In the genomic region with DNA sequence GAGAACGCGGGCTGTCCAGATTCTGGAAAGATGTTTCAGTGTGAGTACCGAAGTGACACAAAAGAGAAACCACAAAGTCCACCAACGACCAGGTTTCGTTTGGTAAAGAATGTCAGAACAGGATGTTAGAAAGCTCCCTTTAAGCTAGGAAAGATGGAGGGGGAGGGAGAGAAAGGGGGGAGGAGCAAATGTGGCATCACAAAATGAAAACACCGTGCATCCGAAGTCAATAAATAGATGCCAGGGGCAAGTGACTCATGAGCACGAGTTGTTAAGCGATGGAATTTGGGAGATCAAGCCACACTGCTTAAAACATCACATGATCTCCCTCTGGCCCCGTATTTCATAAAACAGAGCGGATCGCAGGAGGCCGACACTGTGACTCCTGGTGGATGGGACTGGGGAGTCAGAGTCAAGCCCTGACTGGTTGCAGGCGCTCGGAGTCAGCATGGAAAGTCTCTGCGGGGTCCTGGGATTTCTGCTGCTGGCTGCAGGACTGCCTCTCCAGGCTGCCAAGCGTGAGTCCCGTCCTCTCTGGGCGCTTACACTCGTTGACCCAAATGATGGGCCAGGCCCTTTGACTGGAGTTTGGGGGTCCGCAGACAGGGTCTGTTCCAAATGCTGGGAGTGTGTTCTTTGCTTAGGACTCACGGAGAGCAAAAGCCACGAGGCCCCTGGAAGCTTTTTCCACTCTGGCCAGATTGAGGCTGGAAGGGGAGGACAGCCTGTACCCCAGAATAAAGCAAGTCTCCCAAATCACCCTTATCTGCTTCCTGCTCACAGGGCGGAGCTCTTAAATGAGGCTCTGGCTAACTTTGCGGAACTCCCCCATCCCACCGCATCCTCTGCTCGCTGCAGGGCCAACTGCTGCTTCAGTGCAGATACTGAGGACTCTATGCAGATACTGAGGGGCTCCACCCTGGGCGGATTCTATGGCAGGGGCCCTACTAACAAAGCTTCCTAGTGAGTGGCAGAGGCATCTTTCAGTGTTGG, we compare ENCODE assay signal across 8 mouse cellular contexts. TPM values are rescaled to one million over a fixed set of nuclear protein-coding genes. Genes with fewer than 3 reads are reported as not detected.
DNase-seq lines count a peak whose midpoint lies in the region; ATAC-seq lines count a peak whose summit lies in the region.

Gpnmb (plus strand) TSS at position 272 of the 993 bp plus-strand sequence.

- ATAC-seq in midbrain, embryonic 13.5 days: no peak
- ATAC-seq in midbrain, embryonic 15.5 days (replicated peaks): no peak
- no peak for ATAC-seq in hindbrain, embryonic 15.5 days (ENCODE audit: low FRiP score, low read depth)
- peak; percentile 66 for ATAC-seq in megakaryocyte, adult 5-6 weeks (ENCODE audit: poor library complexity, severe bottlenecking)

- H3K9me3 ChIP-seq in midbrain, embryonic 13.5 days: no peaks in the 10 kb centered on the region
- no peaks in the 10 kb centered on the region for H3K9me3 ChIP-seq in midbrain, embryonic 15.5 days
- H3K9me3 ChIP-seq in embryonic facial prominence, embryonic 10.5 days: no peaks in the 10 kb centered on the region
- no peaks in the 10 kb centered on the region for H3K9me3 ChIP-seq in hindbrain, embryonic 15.5 days

- no peak within 1 kb of the TSS for H3K4me3 ChIP-seq in midbrain, embryonic 13.5 days (replicated peaks)
- no peak within 1 kb of the TSS for H3K4me3 ChIP-seq in midbrain, embryonic 15.5 days
- H3K4me3 ChIP-seq in embryonic facial prominence, embryonic 10.5 days: peak within 1 kb of the TSS; percentile 28; the same call in 1 of the 2 replicates
- H3K4me3 ChIP-seq in hindbrain, embryonic 15.5 days: no peak within 1 kb of the TSS

- H3K36me3 ChIP-seq in midbrain, embryonic 13.5 days: no peaks in the 10 kb centered on the region
- H3K36me3 ChIP-seq in midbrain, embryonic 15.5 days (replicated peaks): no peaks in the 10 kb centered on the region
- no peaks in the 10 kb centered on the region for H3K36me3 ChIP-seq in embryonic facial prominence, embryonic 10.5 days (replicated peaks)
- no peaks in the 10 kb centered on the region for H3K36me3 ChIP-seq in hindbrain, embryonic 15.5 days

- 45% methylated on average over 28 of the region's 28 CpGs for WGBS in midbrain, embryonic 13.5 days
- 47% methylated on average over 28 of the region's 28 CpGs for WGBS in midbrain, embryonic 15.5 days
- 42% methylated on average over 28 of the region's 28 CpGs for WGBS in embryonic facial prominence, embryonic 10.5 days
- WGBS in hindbrain, embryonic 15.5 days: 56% methylated on average over 28 of the region's 28 CpGs

- H3K27me3 ChIP-seq in midbrain, embryonic 13.5 days: peaks cover 6% of the 10 kb centered on the region; the same call in 1 of the 2 replicates
- H3K27me3 ChIP-seq in midbrain, embryonic 15.5 days (replicated peaks): 0 out of 2 replicates have a peak, but pooled peaks cover 8% of the 10 kb centered on the region
- peaks cover 33% of the 10 kb centered on the region for H3K27me3 ChIP-seq in embryonic facial prominence, embryonic 10.5 days (replicated peaks; ENCODE audit: low read depth, poor library complexity, severe bottlenecking)
- peaks cover 16% of the 10 kb centered on the region for H3K27me3 ChIP-seq in hindbrain, embryonic 15.5 days

- H3K27ac ChIP-seq in midbrain, embryonic 13.5 days: no peak within 1 kb of the TSS
- no peak within 1 kb of the TSS for H3K27ac ChIP-seq in midbrain, embryonic 15.5 days
- H3K27ac ChIP-seq in embryonic facial prominence, embryonic 10.5 days (replicated peaks): no peak within 1 kb of the TSS; the same call in 1 of the 2 replicates
- H3K27ac ChIP-seq in hindbrain, embryonic 15.5 days (replicated peaks): no peak within 1 kb of the TSS

- DNase-seq in embryonic facial prominence, embryonic 10.5 days (ENCODE audit: low spot score): peak; percentile 30
- DNase-seq in ovary, adult 18-20 months (ENCODE audit: low spot score): no peak
- DNase-seq in cerebellum, postnatal 36 days: no peak
- DNase-seq in kidney, postnatal 25 days: no peak

- peaks cover 4% of the 10 kb centered on the region; the same call in 1 of the 2 replicates for H3K4me1 ChIP-seq in midbrain, embryonic 13.5 days (replicated peaks)
- H3K4me1 ChIP-seq in midbrain, embryonic 15.5 days: no peaks in the 10 kb centered on the region; the same call in 1 of the 2 replicates
- peaks cover 17% of the 10 kb centered on the region for H3K4me1 ChIP-seq in embryonic facial prominence, embryonic 10.5 days
- 0 out of 2 replicates have a peak, but pooled peaks cover 4% of the 10 kb centered on the region for H3K4me1 ChIP-seq in hindbrain, embryonic 15.5 days (replicated peaks)

- no peak within 1 kb of the TSS for H3K9ac ChIP-seq in midbrain, embryonic 13.5 days (replicated peaks)
- no peak within 1 kb of the TSS for H3K9ac ChIP-seq in midbrain, embryonic 15.5 days
- H3K9ac ChIP-seq in hindbrain, embryonic 15.5 days: no peak within 1 kb of the TSS

- H3K4me2 ChIP-seq in midbrain, embryonic 13.5 days (replicated peaks): peak within 1 kb of the TSS; percentile 14
- no peak within 1 kb of the TSS for H3K4me2 ChIP-seq in midbrain, embryonic 15.5 days
- peak within 1 kb of the TSS; percentile 9; the same call in 1 of the 2 replicates for H3K4me2 ChIP-seq in hindbrain, embryonic 15.5 days

RNA-seq across cellular contexts. Expression of gene Gpnmb, which starts in this region (rescaled TPM):
- polyA plus RNA-seq in midbrain, embryonic 13.5 days (2015; fragmentation: Nextera tagmentation; extraction: Ambion mirVana): 0.05 and 0.11 TPM in 2 replicates
- polyA plus RNA-seq in midbrain, embryonic 15.5 days (2015; fragmentation: Nextera tagmentation; extraction: Ambion mirVana): 0.36 and 0.74 TPM in 2 replicates
- polyA plus RNA-seq in embryonic facial prominence, embryonic 10.5 days (2016; fragmentation: Nextera tagmentation; extraction: Ambion mirVana): 1.1 and 2.7 TPM in 2 replicates
- polyA plus RNA-seq in hindbrain, embryonic 15.5 days (2015; fragmentation: Nextera tagmentation; extraction: Ambion mirVana): 0.23 and 1.4 TPM in 2 replicates
- total RNA-seq in megakaryocyte, adult 5-6 weeks (2015): 0.94 and 2.3 TPM in 2 replicates
- 0.45 and 0.81 TPM in 2 replicates for total RNA-seq in megakaryocyte, adult 5-6 weeks (2017)
